Mouse (Mus musculus) liver, postnatal 0 days (tissue): Measurements from ENCODE around the gene Hrasls. TPM values are rescaled to one million over a fixed set of nuclear protein-coding genes. Genes with fewer than 3 reads are reported as not detected.

Experiments used
- ATAC-seq: fragments of 200-750 bp; cut with Nextera tagmentation; 2 replicates; pipeline ENCODE4 v1.8.0; 2017; ENCODE audit warnings: mild to moderate bottlenecking, moderate library complexity
- DNase-seq: peaks from one replicate; pipeline ENCODE4 v3.0.0-alpha.2; 2016
- H3K27ac ChIP-seq: fragments of 300-500 bp; sonication (generic); 2 replicates; pipeline ENCODE4 v1.5.1; 2014; ENCODE audit warnings: antibody characterized with exemption, moderate library complexity, mild to moderate bottlenecking, low read depth
- H3K27me3 ChIP-seq: fragments of 300-500 bp; sonication (generic); 2 replicates; pipeline ENCODE4 v1.6.1; 2014; ENCODE audit warnings: low read length, control low read depth, mixed read lengths; ENCODE audit not compliant: insufficient read depth
- H3K36me3 ChIP-seq: fragments of 300-500 bp; sonication (generic); replicated peaks from 2 replicates; pipeline ENCODE4 v1.6.1; 2014; ENCODE audit warnings: mild to moderate bottlenecking, control low read depth, low read length, moderate library complexity, mixed read lengths; ENCODE audit not compliant: insufficient read depth
- H3K4me1 ChIP-seq: fragments of 300-500 bp; sonication (generic); 2 replicates; pipeline ENCODE4 v1.6.1; 2014; ENCODE audit warnings: antibody characterized with exemption, mild to moderate bottlenecking, control low read depth; ENCODE audit not compliant: insufficient read depth
- H3K4me2 ChIP-seq: fragments of 300-500 bp; sonication (generic); 2 replicates; pipeline ENCODE4 v1.6.1; 2014; ENCODE audit warnings: low read depth, mild to moderate bottlenecking, low read length, moderate library complexity, mixed read lengths
- H3K4me3 ChIP-seq: fragments of 300-500 bp; sonication (generic); 2 replicates; pipeline ENCODE4 v1.5.1; 2014; ENCODE audit warnings: low read depth, low read length
- H3K9ac ChIP-seq: fragments of 300-500 bp; sonication (generic); replicated peaks from 2 replicates; pipeline ENCODE4 v1.6.1; 2014; ENCODE audit warnings: mild to moderate bottlenecking, moderate library complexity
- H3K9me3 ChIP-seq: fragments of 300-500 bp; sonication (generic); 2 replicates; pipeline ENCODE4 v1.6.1; 2016; ENCODE audit warnings: mild to moderate bottlenecking, control low read depth, low read length, mixed read lengths
- CTCF ChIP-seq: sonication (generic); IDR thresholded peaks from 2 replicates; pipeline ENCODE4 v1.5.1; 2016; ENCODE audit warnings: antibody characterized with exemption, low read depth
- EP300 ChIP-seq: IDR thresholded peaks from 2 replicates; pipeline ENCODE4 v1.6.1; 2016; ENCODE audit warnings: antibody characterized with exemption, low read depth, mild to moderate bottlenecking
- WGBS: fragments of 180-500 bp; shearing (Covaris S2); extraction: QIAGEN DNeasy Blood & Tissue Kit; methylation state at CpG from one replicate; pipeline ENCODE4 v1.1.7; 2014; ENCODE audit not compliant: insufficient replicate concordance; 5-methylcytosine and 5-hydroxymethylcytosine counted together
- polyA plus RNA-seq: library from polyadenylated mRNA; unstranded; fragments of >200 nt; fragmentation: Nextera tagmentation; extraction: Ambion mirVana; gene quantifications from 2 replicates; pipeline ENCODE4 v1.2.1, GENCODE M21; 2015

The Hrasls gene
- polyA plus RNA-seq: 0.05 TPM in 1 of 2 replicates, not detected in the other

- no peak within 1 kb of the TSS for H3K9ac ChIP-seq
- 0 out of 2 replicates have a peak, but pooled peaks cover 5% of the 10 kb centered on the region for H3K27me3 ChIP-seq
- no peak for TF ChIP-seq EP300
- no peak for TF ChIP-seq CTCF
- no peaks in the 10 kb centered on the region for H3K36me3 ChIP-seq
- peak within 1 kb of the TSS; percentile 10; the same call in 1 of the 2 replicates for H3K4me3 ChIP-seq
- no peaks in the 10 kb centered on the region for H3K9me3 ChIP-seq
- ATAC-seq (peak; percentile 50), DNase-seq (peak; percentile 31)
- H3K4me1 ChIP-seq: peaks cover 7% of the 10 kb centered on the region
- WGBS: 4% methylated on average over 39 of the region's 39 CpGs
- H3K4me2 ChIP-seq: peak within 1 kb of the TSS; percentile 53
- H3K27ac ChIP-seq: no peak within 1 kb of the TSS
These were observed at the start of gene Hrasls for GRCm38 (mm10) chr16:29209605-29210411. Gene Hrasls (plus strand): TSS chr16:29209695.

GRCm38 (mm10) chr16:29162271-29162670 is 47.2 kb upstream of the Hrasls start:
- no peak for ATAC-seq
- Histone ChIP-seq H3K9ac (no peak overlapping the region), H3K4me1 (no peaks in the 10 kb centered on the region), H3K4me3 (no peak overlapping the region), H3K9me3 (no peaks in the 10 kb centered on the region), H3K27me3 (no peaks in the 10 kb centered on the region), H3K27ac (no peak overlapping the region), H3K36me3 (no peaks in the 10 kb centered on the region), H3K4me2 (no peak overlapping the region)
- 81% methylated on average over 4 of the region's 4 CpGs for WGBS
- TF ChIP-seq CTCF (no peak), EP300 (no peak)
- no peak for DNase-seq

- Histone ChIP-seq H3K9ac (no peak overlapping the region), H3K36me3 (no peaks in the 10 kb centered on the region), H3K9me3 (no peaks in the 10 kb centered on the region), H3K27ac (no peak overlapping the region), H3K4me3 (no peak overlapping the region), H3K4me2 (no peak overlapping the region), H3K4me1 (no peaks in the 10 kb centered on the region), H3K27me3 (no peaks in the 10 kb centered on the region)
- DNase-seq (no peak), ATAC-seq (no peak)
- 75% methylated on average over 4 of the region's 4 CpGs for WGBS
- TF ChIP-seq EP300: no peak
- TF ChIP-seq CTCF: no peak
These were observed 42.4 kb upstream of the Hrasls start for GRCm38 (mm10) chr16:29167051-29167450.

- ATAC-seq: no peak
- TF ChIP-seq CTCF (no peak), EP300 (no peak)
- Histone ChIP-seq H3K27me3 (no peaks in the 10 kb centered on the region), H3K4me2 (no peak overlapping the region), H3K9ac (no peak overlapping the region), H3K4me1 (no peaks in the 10 kb centered on the region), H3K9me3 (no peaks in the 10 kb centered on the region), H3K4me3 (no peak overlapping the region), H3K27ac (no peak overlapping the region), H3K36me3 (no peaks in the 10 kb centered on the region)
- no peak for DNase-seq
- 71% methylated on average over 5 of the region's 5 CpGs for WGBS
These were observed 37.8 kb upstream of the Hrasls start for GRCm38 (mm10) chr16:29171741-29172140.

- Histone ChIP-seq H3K36me3 (no peaks in the 10 kb centered on the region), H3K4me3 (no peak overlapping the region), H3K9me3 (no peaks in the 10 kb centered on the region), H3K27ac (no peak overlapping the region), H3K9ac (no peak overlapping the region), H3K4me2 (no peak overlapping the region), H3K4me1 (no peaks in the 10 kb centered on the region), H3K27me3 (no peaks in the 10 kb centered on the region)
- TF ChIP-seq CTCF: no peak
- TF ChIP-seq EP300: no peak
- WGBS: 94% methylated on average over 2 of the region's 2 CpGs
- ATAC-seq (no peak), DNase-seq (no peak)
These were observed 36.3 kb upstream of the Hrasls start for GRCm38 (mm10) chr16:29173201-29173600.

GRCm38 (mm10) chr16:29174831-29175350 is 34.6 kb upstream of the Hrasls start:
- WGBS: 48% methylated on average over 6 of the region's 6 CpGs

More at GRCm38 (mm10) chr16:29174831-29175350, 34.6 kb upstream of the Hrasls start:
- no peak for TF ChIP-seq EP300
- TF ChIP-seq CTCF: no peak
- ATAC-seq: no peak
- H3K9me3 ChIP-seq: no peaks in the 10 kb centered on the region
- H3K27me3 ChIP-seq: no peaks in the 10 kb centered on the region
- no peaks in the 10 kb centered on the region for H3K4me1 ChIP-seq
- no peak overlapping the region for H3K27ac ChIP-seq
- H3K9ac ChIP-seq: no peak overlapping the region
- no peak overlapping the region for H3K4me3 ChIP-seq
- no peak for DNase-seq
- no peaks in the 10 kb centered on the region for H3K36me3 ChIP-seq
- H3K4me2 ChIP-seq: no peak overlapping the region
